Mouse (Mus musculus) ES-E14 (cell line): ENCODE measurements around the gene Sos1. TPM values are rescaled to one million over a fixed set of nuclear protein-coding genes. Genes with fewer than 3 reads are reported as not detected.

ENCODE experiments used
- DNase-seq: peaks from one replicate; pipeline ENCODE4 v3.0.0-alpha.2; 2013; ENCODE audit warnings: low read depth, low spot score
- H3K27ac ChIP-seq: 2 replicates; pipeline ENCODE4 v1.5.1; 2012; ENCODE audit warnings: low read depth, mild to moderate bottlenecking, low read length, moderate library complexity, mixed read lengths; ENCODE audit not compliant: poor library complexity, insufficient read depth, severe bottlenecking
- H3K36me3 ChIP-seq: 2 replicates; pipeline ENCODE4 v1.6.1; 2012; ENCODE audit warnings: mild to moderate bottlenecking, low read length, moderate library complexity, mixed read lengths; ENCODE audit not compliant: control insufficient read depth, poor library complexity, insufficient read depth, severe bottlenecking
- H3K4me1 ChIP-seq, 2 experiments: fragments of 150-350 bp in 1 of 2; sonication (generic) in 1 of 2; 2 replicates each; pipeline ENCODE4 v1.6.1; 2012; ENCODE audit warnings: low read length in 2 of 2, mild to moderate bottlenecking in 1 of 2, mixed read lengths in 1 of 2; ENCODE audit not compliant: control insufficient read depth in 2 of 2, insufficient read depth in 2 of 2, poor library complexity in 1 of 2
- H3K4me3 ChIP-seq, 2 experiments: fragments of 150-350 bp in 1 of 2; sonication (generic) in 1 of 2; 2 replicates each; pipeline ENCODE4 v1.5.1; 2012; ENCODE audit warnings: low read length in 2 of 2, low read depth in 1 of 2, mild to moderate bottlenecking in 1 of 2, mixed read lengths in 1 of 2; ENCODE audit not compliant: insufficient read depth in 1 of 2, poor library complexity in 1 of 2, severe bottlenecking in 1 of 2
- H3K9ac ChIP-seq: 2 replicates; pipeline ENCODE4 v1.6.1; 2012; ENCODE audit warnings: low read depth, mild to moderate bottlenecking, low read length, mixed read lengths; ENCODE audit not compliant: poor library complexity, insufficient read depth, severe bottlenecking
- H3K9me3 ChIP-seq: fragments of 150-350 bp; sonication (generic); 2 replicates; pipeline ENCODE4 v1.6.1; 2012; ENCODE audit warnings: low read depth, mild to moderate bottlenecking, low read length; ENCODE audit not compliant: control insufficient read depth, insufficient read depth
- CHD2 ChIP-seq: IDR thresholded peaks from 2 replicates; pipeline ENCODE4 v1.6.1; 2014; ENCODE audit warnings: mild to moderate bottlenecking, low read depth, low read length, inconsistent platforms
- HCFC1 ChIP-seq: IDR thresholded peaks from 2 replicates; pipeline ENCODE4 v1.6.1; 2012; ENCODE audit warnings: low read length, inconsistent platforms, borderline replicate concordance; ENCODE audit not compliant: insufficient read depth
- MAFK ChIP-seq: IDR thresholded peaks from 2 replicates; pipeline ENCODE4 v1.6.1; 2014; ENCODE audit warnings: mild to moderate bottlenecking, low read depth, low read length, inconsistent platforms; ENCODE audit not compliant: insufficient read depth
- ZC3H11A ChIP-seq: IDR thresholded peaks from 2 replicates; pipeline ENCODE4 v1.6.1; 2012; ENCODE audit warnings: low read depth, mild to moderate bottlenecking, inconsistent platforms, low read length, borderline replicate concordance
- ZNF384 ChIP-seq: IDR thresholded peaks from 2 replicates; pipeline ENCODE4 v1.6.1; 2012; ENCODE audit warnings: low read depth, low read length, inconsistent platforms
- in situ Hi-C, 2 experiments: fragments of 600-800 bp; cut with MboI; formaldehyde crosslinking; loops; one replicate each; pipeline ENCODE4 v1.15.1; 2025; ENCODE audit warnings: low sequenced_read_pairs in 2 of 2, inconsistent platforms in 1 of 2; ENCODE audit not compliant: unreplicated experiment in 2 of 2
- total RNA-seq: library from RNA; depleted of rRNA; stranded (reverse); fragments of 300-350 nt; gene quantifications from 2 replicates; pipeline ENCODE4 v1.2.3, GENCODE M21; 2012

The Sos1 gene
- total RNA-seq, 1 experiment: 9.0 TPM

DNA sequence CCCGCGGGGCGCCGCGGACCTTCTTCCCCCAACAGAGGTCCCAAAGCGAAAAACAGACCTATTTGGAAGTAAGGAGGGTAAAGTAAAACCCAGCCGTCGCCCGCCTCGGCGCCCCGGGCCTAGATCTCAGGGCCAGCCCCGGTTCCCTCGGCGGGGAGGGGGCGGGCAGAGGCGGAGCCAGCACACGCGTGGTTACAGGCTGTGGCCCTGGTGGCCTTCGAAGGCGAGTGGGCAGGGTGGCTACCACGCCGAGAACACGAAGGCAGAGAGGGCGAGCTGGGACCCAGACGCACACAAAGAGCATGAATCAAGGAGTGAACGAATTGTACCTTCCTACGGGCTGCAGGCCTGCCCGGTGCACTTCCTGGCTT, 106.5 kb downstream of the Sos1 start:
- no peak overlapping the region for H3K27ac ChIP-seq

GRCm38 (mm10) chr17:80372989-80373725, 107.1 kb downstream of the Sos1 start, which contains the start of gene Gm10190:
TSS of gene Gm10190 (minus strand) at chr17:80373541.
- TF ChIP-seq HCFC1: 0 out of 2 replicates have a peak, but pooled peaks have one; percentile 35
- TF ChIP-seq ZNF384: no peak
- Histone ChIP-seq H3K4me1 (peaks cover 0 to 3% of the 10 kb centered on the region in 2 experiments; a peak in 1 of 4 replicates), H3K9ac (peak within 1 kb of the TSS; percentile 62), H3K36me3 (no peaks in the 10 kb centered on the region), H3K4me3 (peak within 1 kb of the TSS; percentile 50 to 56), H3K27ac (no peak within 1 kb of the TSS), H3K9me3 (no peaks in the 10 kb centered on the region)
- DNase-seq: peak; percentile 63
- in situ Hi-C loops: no loop called here

More for the DNA sequence above, 106.5 kb downstream of the Sos1 start:
- no peak for DNase-seq
- no peaks in the 10 kb centered on the region for H3K9me3 ChIP-seq
- TF ChIP-seq ZNF384 (no peak), MAFK (no peak), ZC3H11A (no peak), CHD2 (no peak)
- in situ Hi-C loops: no loop called here
- H3K4me3 ChIP-seq: peak overlapping the region; percentile 45 to 50; a peak in 3 of 4 replicates
- no peaks in the 10 kb centered on the region for H3K36me3 ChIP-seq
- H3K4me1 ChIP-seq: peaks cover 0 to 3% of the 10 kb centered on the region in 2 experiments; a peak in 1 of 4 replicates
- peak overlapping the region; percentile 61 for H3K9ac ChIP-seq

- H3K27ac ChIP-seq: no peak overlapping the region
- in situ Hi-C loops: no loop called here
Observed at GRCm38 (mm10) chr17:80368606-80369005, 111.6 kb downstream of the Sos1 start.

GRCm38 (mm10) chr17:80367276-80367675, 113.0 kb downstream of the Sos1 start:
- Histone ChIP-seq H3K9me3 (no peaks in the 10 kb centered on the region), H3K4me3 (no peak overlapping the region), H3K9ac (no peak overlapping the region), H3K27ac (no peak overlapping the region), H3K4me1 (no peaks in the 10 kb centered on the region), H3K36me3 (no peaks in the 10 kb centered on the region)
- no peak for TF ChIP-seq MAFK
- TF ChIP-seq HCFC1: no peak
- TF ChIP-seq ZNF384: no peak
- no peak for DNase-seq
- in situ Hi-C loops: no loop called here

More at GRCm38 (mm10) chr17:80368606-80369005, 111.6 kb downstream of the Sos1 start:
- Histone ChIP-seq H3K9ac (no peak overlapping the region), H3K36me3 (no peaks in the 10 kb centered on the region), H3K9me3 (no peaks in the 10 kb centered on the region), H3K4me1 (no peaks in the 10 kb centered on the region), H3K4me3 (no peak overlapping the region)
- TF ChIP-seq CHD2 (no peak), MAFK (no peak), HCFC1 (no peak), ZC3H11A (no peak), ZNF384 (no peak)
- DNase-seq: no peak

GRCm38 (mm10) chr17:80360245-80360644, 120.0 kb downstream of the Sos1 start:
- DNase-seq: no peak
- H3K9me3 ChIP-seq: no peaks in the 10 kb centered on the region
- H3K4me3 ChIP-seq: no peak overlapping the region
- in situ Hi-C loops: no loop called here
- H3K27ac ChIP-seq: no peak overlapping the region
- H3K9ac ChIP-seq: no peak overlapping the region
- no peaks in the 10 kb centered on the region for H3K36me3 ChIP-seq
- H3K4me1 ChIP-seq: no peaks in the 10 kb centered on the region
- TF ChIP-seq ZC3H11A (no peak), ZNF384 (no peak), HCFC1 (no peak), MAFK (no peak), CHD2 (no peak)
